Mouse (Mus musculus): Measurements from ENCODE around the gene Crx.

DNA sequence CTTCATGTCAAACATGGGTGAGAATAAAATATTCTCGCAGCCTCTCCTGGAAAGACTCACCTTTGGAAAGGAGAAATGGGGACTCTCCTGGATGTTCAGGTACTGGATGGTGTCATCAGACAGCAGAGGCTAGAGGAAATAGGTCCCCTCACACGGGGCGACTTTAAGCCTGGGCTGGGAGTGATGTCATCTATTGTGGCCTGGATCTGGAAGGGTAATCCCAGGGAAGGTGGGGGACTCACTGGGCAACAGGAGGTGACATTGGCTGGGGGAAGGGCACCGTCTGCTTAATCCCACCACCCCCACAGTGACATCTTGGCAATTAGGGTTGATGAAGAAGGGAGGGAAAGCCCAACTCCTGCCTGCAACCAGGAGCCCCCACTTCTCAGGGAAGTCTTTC is at the start of gene Crx:
- TF ChIP-seq CTCF (IDR thresholded peaks at IDR 0.05; ENCODE audit: insufficient read depth, low read length): no peak
- TF ChIP-seq POLR2A (IDR thresholded peaks at IDR 0.05; ENCODE audit: borderline replicate concordance, extremely low read depth, low read depth, low read length): no peak

Measured in lung, adult 2 months (tissue).